Mouse (Mus musculus): ENCODE data around the gene Zfp423. TPM values are rescaled to one million over a fixed set of nuclear protein-coding genes. Genes with fewer than 3 reads are reported as not detected.

The Zfp423 gene
- polyA plus RNA-seq, 1 experiment from 2014 or later: 0.01 TPM

DNA sequence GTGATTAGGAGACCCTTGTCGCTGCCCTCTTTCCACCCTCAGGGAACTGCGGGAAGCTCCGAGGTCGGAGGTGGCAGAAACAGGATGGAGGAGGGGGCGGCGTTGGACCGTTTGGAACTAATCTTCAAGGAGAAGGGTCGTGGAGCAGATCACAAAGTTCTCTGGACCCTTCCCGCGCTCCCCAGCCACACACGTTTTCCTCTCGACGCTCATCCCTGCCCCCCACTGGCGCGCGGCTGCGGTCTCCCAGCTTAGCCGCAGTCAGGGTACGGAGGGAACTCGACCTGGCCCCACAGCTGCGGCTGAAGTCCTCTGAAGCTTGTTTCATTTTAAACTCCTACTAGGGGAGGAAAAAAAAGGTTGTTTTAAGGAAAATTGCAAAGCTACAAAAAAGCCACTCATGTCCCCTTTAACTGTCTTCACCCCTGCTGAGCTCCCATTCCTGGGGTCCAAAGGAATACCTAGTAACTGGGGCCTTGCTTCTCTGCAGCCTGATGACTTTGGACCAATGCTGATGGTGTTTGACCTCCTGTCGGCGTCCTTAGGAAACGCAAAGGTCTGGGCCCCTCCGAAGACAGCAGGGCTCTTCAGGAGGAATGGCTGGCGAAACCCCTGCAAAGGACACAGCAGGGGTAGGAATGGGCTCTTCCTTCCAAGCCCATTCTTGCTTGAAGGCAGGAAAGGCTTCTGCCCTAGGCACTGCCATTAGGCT lies 3.3 kb upstream of the Zfp423 start:
- ChIA-PET POLR2A (interaction anchor here (0.5 kb wide), 1 partner anchor 1684 kb away, joined by 3 read pairs; no protein-coding TSS in a partner anchor), CTCF (no interaction called here)
- DNase-seq (ENCODE audit: low read depth, low spot score) (no peak), ATAC-seq (no peak)
- in situ Hi-C loops (cut with MboI; ENCODE audit: low pct_unique_long_range_greater_than_20kb): no loop called here
- peaks cover 66% of the 10 kb centered on the region for H3K27me3 ChIP-seq
- TF ChIP-seq CTCF (IDR thresholded peaks at IDR 0.05): no peak

DNA sequence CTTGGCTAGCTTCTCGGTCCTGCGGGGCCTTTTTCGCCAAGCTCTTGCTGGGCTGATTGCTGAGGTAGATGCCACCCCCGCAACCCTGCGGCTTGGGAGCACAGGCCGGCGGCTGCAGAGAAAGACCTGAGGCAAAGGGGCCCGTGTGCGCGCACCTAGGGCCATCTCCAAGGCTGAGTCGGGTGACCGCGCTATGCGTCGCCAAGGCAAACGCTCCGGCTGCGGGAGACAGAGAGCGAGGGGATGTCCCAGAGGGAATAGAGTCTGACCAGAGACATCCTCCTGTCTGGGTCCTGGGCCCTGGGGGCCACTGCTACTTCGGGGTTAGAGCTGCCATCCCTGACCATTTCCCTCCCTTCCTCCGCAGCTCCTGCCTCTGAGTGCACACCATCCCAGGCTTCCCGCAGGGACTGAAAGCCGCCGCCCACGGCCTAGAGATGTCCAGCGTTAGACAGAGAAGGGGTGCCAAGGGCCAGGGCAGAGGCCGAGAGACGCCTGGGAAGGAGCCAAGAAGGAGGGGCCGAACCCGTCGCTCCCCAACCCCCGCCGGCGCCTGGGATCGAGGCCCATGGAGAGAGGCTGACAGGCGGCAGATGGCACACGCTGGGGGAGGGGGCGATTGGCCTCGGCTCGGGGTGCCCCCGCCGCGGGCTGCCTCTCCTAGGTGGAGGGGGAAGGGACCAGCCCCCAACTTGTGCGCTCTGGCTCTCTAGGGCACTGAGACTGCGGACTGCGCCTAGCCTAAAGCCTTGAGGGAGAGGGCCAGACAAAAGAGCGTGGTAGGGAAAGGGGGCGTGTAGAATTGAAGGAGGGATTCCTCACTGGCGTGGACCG lies 2.5 kb upstream of the Zfp423 start:
- ATAC-seq: no peak
- in situ Hi-C loops (cut with MboI; ENCODE audit: low pct_unique_long_range_greater_than_20kb): no loop called here
- no peak for DNase-seq (ENCODE audit: low read depth, low spot score)

DNA sequence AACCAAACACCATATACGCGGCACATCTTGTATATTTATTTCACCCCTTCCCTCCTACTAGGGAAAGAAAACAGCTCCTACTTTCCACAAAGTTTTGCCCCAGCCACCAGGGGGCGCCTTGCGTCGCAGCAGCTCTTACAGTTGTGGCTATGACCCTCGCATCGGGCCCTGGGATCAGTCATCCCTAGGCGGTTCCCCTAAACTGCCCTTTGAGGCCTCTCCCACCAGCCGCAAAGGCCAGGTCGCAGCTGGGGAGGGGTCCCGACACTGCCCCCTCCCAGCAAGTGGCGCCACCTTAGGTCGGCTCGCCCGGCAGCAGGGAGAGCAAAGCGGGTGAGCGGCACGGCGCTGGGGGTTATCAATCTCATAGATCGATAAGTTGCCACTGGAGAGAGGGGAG lies 1.7 kb upstream of the Zfp423 start:
- ATAC-seq (no peak), DNase-seq (ENCODE audit: low read depth, low spot score) (no peak)
- POLR2A ChIA-PET: no interaction called here
- in situ Hi-C loops (cut with MboI; ENCODE audit: low pct_unique_long_range_greater_than_20kb): no loop called here
- peaks cover 73% of the 10 kb centered on the region for H3K27me3 ChIP-seq
- TF ChIP-seq CTCF (IDR thresholded peaks at IDR 0.05): no peak
- CTCF ChIA-PET: interaction anchor here (1.1 kb wide), 1 partner anchor 111 kb away, joined by 3 read pairs; no protein-coding TSS in a partner anchor

More for the DNA sequence above, 2.5 kb upstream of the Zfp423 start:
- TF ChIP-seq CTCF (IDR thresholded peaks at IDR 0.05): no peak
- CTCF ChIA-PET: interaction anchor here (1.1 kb wide), 1 partner anchor 110 kb away, joined by 3 read pairs; no protein-coding TSS in a partner anchor
- POLR2A ChIA-PET: interaction anchor here (0.5 kb wide), 1 partner anchor 1685 kb away, joined by 3 read pairs; no protein-coding TSS in a partner anchor
- peaks cover 66% of the 10 kb centered on the region for H3K27me3 ChIP-seq

DNA sequence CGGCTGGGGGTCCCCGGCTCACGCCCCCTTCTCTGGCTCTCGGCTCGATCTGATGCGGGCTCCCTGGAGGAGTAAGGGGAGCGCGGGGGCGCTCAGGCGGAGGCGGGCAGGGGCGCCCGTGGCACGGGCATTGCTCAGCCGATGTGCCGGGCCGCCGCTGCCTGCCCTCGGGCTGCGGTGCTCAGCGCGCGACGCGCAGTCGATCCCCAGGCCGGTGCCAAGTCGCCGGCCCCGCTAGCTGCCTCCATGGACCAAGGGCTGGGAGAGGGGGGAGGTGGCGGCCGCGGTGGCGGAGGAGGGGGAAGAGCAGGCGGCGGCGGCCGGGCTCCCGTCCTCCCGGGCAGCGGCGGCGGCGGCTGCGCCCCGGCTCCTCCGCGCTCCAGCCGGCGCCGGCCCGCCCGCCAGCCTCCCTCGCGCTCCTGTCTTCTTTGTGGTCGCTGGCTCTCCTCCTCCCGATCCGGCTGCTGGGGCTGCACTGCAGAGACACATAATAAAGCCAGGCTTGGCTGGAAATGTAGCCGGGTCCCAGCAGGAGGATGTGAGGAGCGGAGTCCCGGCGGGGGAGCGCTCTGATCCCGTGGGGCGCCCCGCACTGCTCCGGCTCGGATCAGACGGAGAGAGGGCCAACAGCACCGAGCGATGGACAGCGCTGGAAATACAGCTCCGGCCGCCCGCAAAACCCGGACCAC lies 810 bp upstream of the Zfp423 start:
- ChIA-PET POLR2A (interaction anchor here (0.6 kb wide), 1 partner anchor 259 kb away, joined by 13 read pairs; no protein-coding TSS in a partner anchor), CTCF (interaction anchor here (1.1 kb wide), 1 partner anchor 112 kb away, joined by 3 read pairs; no protein-coding TSS in a partner anchor)
- H3K27me3 ChIP-seq: peaks cover 74% of the 10 kb centered on the region
- no peak for TF ChIP-seq CTCF (IDR thresholded peaks at IDR 0.05)
- ATAC-seq (no peak), DNase-seq (ENCODE audit: low read depth, low spot score) (no peak)
- in situ Hi-C loops (cut with MboI; ENCODE audit: low pct_unique_long_range_greater_than_20kb): no loop called here

DNA sequence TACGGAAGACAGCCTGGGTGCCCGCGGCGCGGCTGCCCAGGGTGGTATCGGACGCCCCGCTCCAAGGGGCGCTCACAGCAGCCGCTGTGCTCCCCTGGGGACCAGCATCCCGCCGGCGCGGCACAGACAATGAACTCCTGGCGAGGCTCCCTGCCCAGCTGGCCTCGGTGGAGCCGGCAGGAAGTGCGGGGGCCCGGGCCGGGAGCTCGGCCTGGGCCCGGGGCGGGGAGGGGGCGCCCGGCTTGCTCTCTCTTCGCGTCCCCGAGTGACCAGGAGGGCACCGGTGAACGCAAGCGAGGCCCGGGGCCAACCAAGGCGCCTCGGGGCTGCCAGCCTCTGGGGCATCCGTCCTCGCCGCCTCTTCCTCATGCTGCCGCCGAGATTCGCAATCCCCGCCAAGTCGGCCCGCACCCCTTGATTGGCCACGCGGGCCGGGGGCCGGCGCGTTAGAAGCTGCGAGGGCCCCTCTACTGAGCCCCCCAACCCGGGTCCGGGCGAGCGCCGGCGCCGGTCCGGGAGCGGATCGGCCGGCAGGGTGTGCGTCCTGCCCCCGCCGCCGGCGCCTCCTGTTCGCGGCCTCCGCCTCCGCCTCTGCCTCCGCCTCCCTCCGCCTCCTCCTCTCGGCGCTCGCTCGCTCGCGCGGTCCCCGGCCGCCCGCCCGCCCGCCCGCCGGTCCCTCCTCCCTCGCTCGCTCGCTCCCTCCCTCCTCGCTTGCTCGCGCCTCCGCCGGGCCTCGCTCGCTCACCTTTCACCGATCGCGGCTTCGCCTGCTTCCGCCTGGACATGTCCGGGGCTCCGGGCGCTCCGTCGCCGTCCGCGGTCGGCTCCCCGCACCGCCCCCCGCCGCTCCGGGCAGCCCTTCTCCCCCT lies 710 bp downstream of the Zfp423 start:
- peaks cover 72% of the 10 kb centered on the region for H3K27me3 ChIP-seq
- TF ChIP-seq CTCF (IDR thresholded peaks at IDR 0.05): no peak
- DNase-seq (ENCODE audit: low read depth, low spot score) (no peak), ATAC-seq (peak; percentile 64)
- in situ Hi-C loops (cut with MboI; ENCODE audit: low pct_unique_long_range_greater_than_20kb): no loop called here
- ChIA-PET CTCF (no interaction called here), POLR2A (no interaction called here)

DNA sequence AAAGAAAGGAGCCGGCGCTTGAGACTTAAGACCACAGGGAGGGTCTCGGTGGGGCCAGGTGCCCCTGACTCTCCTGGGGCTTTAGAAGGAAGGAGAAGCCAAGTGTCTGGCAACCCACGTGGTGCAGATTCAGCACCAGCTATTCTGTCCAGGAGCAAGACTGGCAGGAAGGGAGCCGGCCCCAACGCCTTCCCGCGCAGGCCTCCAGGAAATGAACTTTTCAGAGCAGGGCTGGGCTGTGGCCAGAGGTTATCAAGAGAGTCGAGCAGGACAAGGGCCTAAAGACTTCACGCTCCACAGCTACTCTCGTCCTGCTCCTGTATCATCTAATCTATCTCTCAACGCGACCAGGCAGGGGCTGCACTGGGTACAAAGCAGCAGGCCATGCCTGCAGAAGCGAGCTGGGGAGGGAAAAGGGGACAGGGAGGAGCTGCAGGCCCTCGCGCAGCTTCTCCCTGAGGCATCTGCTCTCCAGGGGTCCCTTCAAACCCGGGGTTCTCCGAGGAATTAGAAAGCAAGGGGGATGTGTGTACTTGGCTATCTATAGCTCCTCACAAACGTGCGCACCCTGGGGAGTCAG lies 1.4 kb downstream of the Zfp423 start:
- POLR2A ChIA-PET: no interaction called here
- peaks cover 69% of the 10 kb centered on the region for H3K27me3 ChIP-seq
- no peak for TF ChIP-seq CTCF (IDR thresholded peaks at IDR 0.05)
- in situ Hi-C loops (cut with MboI; ENCODE audit: low pct_unique_long_range_greater_than_20kb): no loop called here
- ATAC-seq (no peak), DNase-seq (ENCODE audit: low read depth, low spot score) (no peak)
- CTCF ChIA-PET: no interaction called here

DNA sequence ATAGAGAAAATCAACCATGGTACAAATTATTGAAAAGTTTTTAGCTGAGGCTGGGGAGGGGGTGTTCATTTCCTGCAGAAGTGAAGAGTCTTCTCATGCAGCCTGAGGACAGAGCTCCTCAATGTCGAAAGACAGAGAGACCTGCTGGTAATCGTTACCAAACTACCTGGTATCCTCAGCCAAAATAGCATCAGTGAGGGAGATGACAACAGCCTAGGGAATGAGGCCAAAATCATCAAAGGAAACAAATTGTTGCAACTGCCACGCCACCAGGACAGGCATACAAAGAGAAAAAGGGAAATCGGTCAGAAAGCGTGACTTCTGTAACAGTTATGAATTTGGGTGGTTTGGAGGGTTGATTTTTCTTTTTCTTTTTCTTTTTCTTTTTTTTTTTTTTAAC lies 3.4 kb downstream of the Zfp423 start:
- DNase-seq (ENCODE audit: low read depth, low spot score) (no peak), ATAC-seq (no peak)
- CTCF ChIA-PET: no interaction called here
- H3K27me3 ChIP-seq: peaks cover 59% of the 10 kb centered on the region
- TF ChIP-seq CTCF (IDR thresholded peaks at IDR 0.05): no peak
- POLR2A ChIA-PET: no interaction called here
- in situ Hi-C loops (cut with MboI; ENCODE audit: low pct_unique_long_range_greater_than_20kb): no loop called here

DNA sequence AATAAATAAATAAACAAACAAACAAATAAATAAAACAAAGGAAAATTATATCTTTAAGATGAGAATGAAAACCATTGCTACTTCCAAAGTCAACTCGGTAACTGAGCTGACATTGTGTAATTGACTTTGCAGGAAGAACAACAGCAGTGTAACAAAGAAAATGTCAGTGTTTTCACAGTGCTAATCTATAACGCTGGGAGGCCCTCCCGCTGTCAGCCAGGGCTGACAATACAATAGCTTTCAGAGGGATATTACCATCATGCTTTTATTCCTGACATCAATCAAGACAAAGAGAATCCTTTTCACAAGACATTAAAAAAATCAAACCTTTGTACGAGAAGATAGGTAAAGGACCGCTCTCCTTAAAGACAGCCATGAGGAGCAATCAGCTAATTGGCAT lies 5.9 kb downstream of the Zfp423 start:
- DNase-seq (ENCODE audit: low read depth, low spot score) (no peak), ATAC-seq (no peak)
- POLR2A ChIA-PET: no interaction called here
- no peak for TF ChIP-seq CTCF (IDR thresholded peaks at IDR 0.05)
- CTCF ChIA-PET: no interaction called here
- in situ Hi-C loops (cut with MboI; ENCODE audit: low pct_unique_long_range_greater_than_20kb): no loop called here
- peaks cover 54% of the 10 kb centered on the region for H3K27me3 ChIP-seq

DNA sequence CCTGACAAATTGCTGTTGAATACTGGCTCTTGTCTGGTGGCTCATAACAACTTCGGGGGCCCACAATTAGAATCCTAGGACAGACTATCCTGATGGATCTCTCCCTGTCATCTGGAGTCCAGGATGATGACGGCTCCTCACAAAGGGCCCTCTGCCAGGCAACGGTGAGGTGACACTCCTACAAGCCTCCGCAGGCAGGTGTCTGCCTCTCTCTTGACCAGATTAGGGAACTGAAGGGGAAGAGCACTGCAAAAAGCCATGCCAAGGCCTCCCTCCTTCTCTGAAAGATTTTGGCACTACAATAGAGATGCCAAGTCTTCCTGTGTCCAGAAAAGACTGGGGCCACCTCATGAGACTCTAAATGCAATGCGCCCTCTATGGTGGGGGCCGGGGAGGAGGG lies 7.1 kb downstream of the Zfp423 start:
- ATAC-seq: no peak
- peaks cover 42% of the 10 kb centered on the region for H3K27me3 ChIP-seq
- no peak for DNase-seq (ENCODE audit: low read depth, low spot score)
- POLR2A ChIA-PET: no interaction called here
- no peak for TF ChIP-seq CTCF (IDR thresholded peaks at IDR 0.05)
- in situ Hi-C loops (cut with MboI; ENCODE audit: low pct_unique_long_range_greater_than_20kb): no loop called here
- CTCF ChIA-PET: no interaction called here
